8 mouse cellular contexts compared by ENCODE assay signal in genomic region chr5:123251390-123251789, GRCm38 (mm10). TPM values are rescaled to one million over a fixed set of nuclear protein-coding genes. Genes with fewer than 3 reads are reported as not detected.
DNase-seq lines count a peak whose midpoint lies in the region; ATAC-seq lines count a peak whose summit lies in the region.

No protein-coding gene starts in this region.

- no peak overlapping the region for H3K27ac ChIP-seq in embryonic facial prominence, embryonic 13.5 days
- H3K27ac ChIP-seq in embryonic facial prominence, embryonic 10.5 days (replicated peaks) = no peak overlapping the region
- no peak overlapping the region for H3K27ac ChIP-seq in kidney, embryonic 15.5 days
- H3K27ac ChIP-seq in hindbrain, embryonic 16.5 days (ENCODE audit: low read depth, low read length) = no peak overlapping the region
- H3K27ac ChIP-seq in midbrain, embryonic 14.5 days (replicated peaks; ENCODE audit: low read depth, low read length) = no peak overlapping the region

- intact Hi-C loops in gastrocnemius, postnatal 36 days (cut with DNase I) = loop anchor here (10.0 kb wide), 1 partner anchor 193 kb away; no protein-coding TSS in a partner anchor

- H3K27me3 ChIP-seq in embryonic facial prominence, embryonic 13.5 days = no peaks in the 10 kb centered on the region
- peaks cover 22% of the 10 kb centered on the region for H3K27me3 ChIP-seq in embryonic facial prominence, embryonic 10.5 days (replicated peaks; ENCODE audit: low read depth, poor library complexity, severe bottlenecking)
- no peaks in the 10 kb centered on the region; the same call in 1 of the 2 replicates for H3K27me3 ChIP-seq in kidney, embryonic 15.5 days
- H3K27me3 ChIP-seq in hindbrain, embryonic 16.5 days (replicated peaks; ENCODE audit: control insufficient read depth, insufficient read depth, low read length) = no peaks in the 10 kb centered on the region; the same call in 1 of the 2 replicates
- no peaks in the 10 kb centered on the region for H3K27me3 ChIP-seq in midbrain, embryonic 14.5 days (ENCODE audit: control insufficient read depth, insufficient read depth, low read length)

- WGBS in embryonic facial prominence, embryonic 13.5 days = 70% methylated on average over 8 of the region's 8 CpGs
- 73% methylated on average over 8 of the region's 8 CpGs for WGBS in embryonic facial prominence, embryonic 10.5 days
- WGBS in kidney, embryonic 15.5 days = 61% methylated on average over 8 of the region's 8 CpGs
- WGBS in hindbrain, embryonic 16.5 days = 72% methylated on average over 8 of the region's 8 CpGs
- WGBS in midbrain, embryonic 14.5 days = 72% methylated on average over 8 of the region's 8 CpGs

- H3K36me3 ChIP-seq in embryonic facial prominence, embryonic 13.5 days = peaks cover 19% of the 10 kb centered on the region; the same call in 1 of the 2 replicates
- H3K36me3 ChIP-seq in embryonic facial prominence, embryonic 10.5 days (replicated peaks) = peaks cover 18% of the 10 kb centered on the region
- peaks cover 12% of the 10 kb centered on the region for H3K36me3 ChIP-seq in kidney, embryonic 15.5 days
- peaks cover 4% of the 10 kb centered on the region; the same call in 1 of the 2 replicates for H3K36me3 ChIP-seq in hindbrain, embryonic 16.5 days (ENCODE audit: control insufficient read depth, insufficient read depth, low read length)
- peaks cover 17% of the 10 kb centered on the region for H3K36me3 ChIP-seq in midbrain, embryonic 14.5 days (ENCODE audit: control insufficient read depth, insufficient read depth, low read length)

- H3K4me2 ChIP-seq in embryonic facial prominence, embryonic 13.5 days = peak overlapping the region; percentile 65
- H3K4me2 ChIP-seq in kidney, embryonic 15.5 days = peak overlapping the region; percentile 57
- peak overlapping the region; percentile 87 for H3K4me2 ChIP-seq in hindbrain, embryonic 16.5 days (ENCODE audit: low read length)
- H3K4me2 ChIP-seq in midbrain, embryonic 14.5 days (ENCODE audit: low read length) = peak overlapping the region; percentile 57; the same call in 1 of the 2 replicates

- peaks cover 10% of the 10 kb centered on the region for H3K4me1 ChIP-seq in embryonic facial prominence, embryonic 13.5 days
- peaks cover 10% of the 10 kb centered on the region for H3K4me1 ChIP-seq in embryonic facial prominence, embryonic 10.5 days
- H3K4me1 ChIP-seq in kidney, embryonic 15.5 days = peaks cover 8% of the 10 kb centered on the region
- H3K4me1 ChIP-seq in hindbrain, embryonic 16.5 days (ENCODE audit: control insufficient read depth, insufficient read depth, low read depth, low read length) = peaks cover 3% of the 10 kb centered on the region
- peaks cover 7% of the 10 kb centered on the region; the same call in 1 of the 2 replicates for H3K4me1 ChIP-seq in midbrain, embryonic 14.5 days (ENCODE audit: control insufficient read depth, insufficient read depth, low read length)

- no peaks in the 10 kb centered on the region for H3K9me3 ChIP-seq in embryonic facial prominence, embryonic 13.5 days
- no peaks in the 10 kb centered on the region for H3K9me3 ChIP-seq in embryonic facial prominence, embryonic 10.5 days
- no peaks in the 10 kb centered on the region for H3K9me3 ChIP-seq in kidney, embryonic 15.5 days (replicated peaks)
- H3K9me3 ChIP-seq in hindbrain, embryonic 16.5 days (ENCODE audit: control insufficient read depth, low read length) = no peaks in the 10 kb centered on the region
- no peaks in the 10 kb centered on the region for H3K9me3 ChIP-seq in midbrain, embryonic 14.5 days (ENCODE audit: control insufficient read depth, low read length)

- H3K4me3 ChIP-seq in embryonic facial prominence, embryonic 13.5 days = no peak overlapping the region
- H3K4me3 ChIP-seq in embryonic facial prominence, embryonic 10.5 days = no peak overlapping the region
- H3K4me3 ChIP-seq in kidney, embryonic 15.5 days (replicated peaks) = no peak overlapping the region
- H3K4me3 ChIP-seq in hindbrain, embryonic 16.5 days (ENCODE audit: low read length) = no peak overlapping the region
- H3K4me3 ChIP-seq in midbrain, embryonic 14.5 days (replicated peaks; ENCODE audit: low read depth, low read length) = no peak overlapping the region

- no peak overlapping the region for H3K9ac ChIP-seq in embryonic facial prominence, embryonic 13.5 days
- no peak overlapping the region for H3K9ac ChIP-seq in kidney, embryonic 15.5 days
- H3K9ac ChIP-seq in hindbrain, embryonic 16.5 days (ENCODE audit: low read depth, low read length) = no peak overlapping the region
- no peak overlapping the region for H3K9ac ChIP-seq in midbrain, embryonic 14.5 days (replicated peaks; ENCODE audit: low read length)

- DNase-seq in embryonic facial prominence, embryonic 10.5 days (ENCODE audit: low spot score) = no peak
- no peak for DNase-seq in kidney, postnatal 14 days
- DNase-seq in midbrain, embryonic 14.5 days = no peak
- DNase-seq in thymus, postnatal 36 days = no peak
- no peak for DNase-seq in gastrocnemius, postnatal 36 days

- ATAC-seq in embryonic facial prominence, embryonic 13.5 days (ENCODE audit: insufficient number of reproducible peaks, insufficient read depth, low FRiP score, low TSS enrichment, low read depth) = no peak
- no peak; the same call in 1 of the 2 replicates for ATAC-seq in kidney, embryonic 15.5 days (replicated peaks; ENCODE audit: low FRiP score)
- no peak for ATAC-seq in hindbrain, embryonic 16.5 days
- no peak for ATAC-seq in midbrain, embryonic 14.5 days (ENCODE audit: low FRiP score, low TSS enrichment)

RNA-seq across cellular contexts. Expression of gene Wdr66, which starts 0.5 kb away (rescaled TPM):
- 1.4 and 1.7 TPM in 2 replicates for polyA plus RNA-seq in embryonic facial prominence, embryonic 13.5 days (2015; fragmentation: Nextera tagmentation; extraction: Ambion mirVana)
- 4.3 and 4.5 TPM in 2 replicates for polyA plus RNA-seq in embryonic facial prominence, embryonic 10.5 days (2016; fragmentation: Nextera tagmentation; extraction: Ambion mirVana)
- 1.5 and 1.7 TPM in 2 replicates for polyA plus RNA-seq in kidney, embryonic 15.5 days (2015; fragmentation: Nextera tagmentation; extraction: Ambion mirVana)
- 1.1 and 1.4 TPM in 2 replicates for polyA plus RNA-seq in hindbrain, embryonic 16.5 days (2015; fragmentation: Nextera tagmentation; extraction: Ambion mirVana)
- 0.46 and 1.2 TPM in 2 replicates for polyA plus RNA-seq in midbrain, embryonic 14.5 days (2014; fragmentation: Nextera tagmentation; extraction: Ambion mirVana)
- 1 to 10 TPM in 1 of 2 experiments, under 1 TPM in 1; 0.87 to 2.2 TPM for total RNA-seq in gastrocnemius, postnatal 36 days (2021)
